Mouse (Mus musculus) kidney, postnatal 36 days (tissue): Measurements from ENCODE around the gene 4930503B20Rik.

Experiments used
- DNase-seq, 2 experiments: peaks; one replicate each; pipeline ENCODE4 v3.0.0; 2021 to 2022; ENCODE audit warnings: mixed read lengths in 2 of 2

Gene 4930503B20Rik

GRCm38 (mm10) chr3:146650716-146651115 is 401 bp downstream of the 4930503B20Rik start:
- DNase-seq = no peak

GRCm38 (mm10) chr3:146649311-146649894 is 1.7 kb downstream of the 4930503B20Rik start:
- no peak for DNase-seq

- DNase-seq = no peak
Observed at GRCm38 (mm10) chr3:146641818-146642427, 9.2 kb downstream of the 4930503B20Rik start.

DNA sequence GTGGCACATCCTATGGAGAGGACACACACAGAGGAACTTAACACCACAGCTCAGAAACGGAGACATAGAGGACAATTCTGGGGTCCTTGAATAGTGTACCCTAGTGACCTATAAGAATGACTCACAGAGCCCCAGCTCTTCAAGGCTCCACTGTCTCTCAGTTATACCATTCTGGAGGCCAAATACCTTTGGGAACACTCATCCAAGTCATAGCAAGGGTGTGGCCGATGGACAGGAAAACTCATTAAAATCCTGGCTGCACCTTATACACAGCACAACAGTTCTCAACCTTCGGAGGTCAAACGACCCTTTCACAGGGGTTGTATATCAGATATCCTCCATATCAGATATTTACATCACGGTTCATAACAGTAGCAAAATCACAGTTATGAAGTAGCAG is 18.6 kb downstream of the 4930503B20Rik start:
- DNase-seq = no peak

DNA sequence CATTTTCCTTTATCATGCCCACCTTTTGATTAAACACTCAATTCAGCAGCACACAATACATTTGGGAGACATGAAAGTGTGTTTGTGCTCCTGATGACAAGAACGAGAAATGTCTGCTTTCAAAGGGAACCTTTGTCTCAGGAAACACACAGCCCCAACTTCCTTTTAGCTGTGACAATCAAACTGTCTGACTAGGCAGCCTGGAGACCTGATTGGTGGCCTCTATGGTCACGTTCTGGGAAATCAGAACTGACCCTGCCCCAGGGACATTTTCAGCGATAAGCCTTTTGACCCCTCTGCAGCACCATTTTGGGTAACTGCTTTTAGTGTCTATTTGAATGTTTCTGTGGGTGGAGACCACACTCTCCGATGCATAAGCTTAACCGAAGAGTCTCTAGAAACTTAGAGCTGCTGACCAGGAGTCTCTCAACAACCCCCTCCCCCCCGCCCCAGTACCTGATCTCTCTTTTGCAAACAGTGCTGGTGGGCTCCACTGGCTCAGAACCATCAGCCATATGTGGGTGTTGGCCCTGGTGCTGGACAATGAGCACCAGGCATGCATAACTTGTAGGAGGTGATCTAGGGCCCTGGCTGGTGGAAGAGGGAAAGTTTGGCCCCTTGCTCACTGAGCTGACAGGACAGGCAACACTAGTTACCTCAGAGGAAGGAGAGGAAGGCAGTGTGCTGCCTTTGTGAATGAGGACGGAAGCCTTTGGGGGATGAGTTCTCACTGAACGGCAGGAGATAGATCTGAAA is 22.7 kb downstream of the 4930503B20Rik start:
- DNase-seq = no peak

- no peak for DNase-seq
Observed at GRCm38 (mm10) chr3:146625766-146626165, 25.4 kb downstream of the 4930503B20Rik start.

- no peak for DNase-seq
Observed at GRCm38 (mm10) chr3:146621966-146622365, 29.2 kb downstream of the 4930503B20Rik start.

DNA sequence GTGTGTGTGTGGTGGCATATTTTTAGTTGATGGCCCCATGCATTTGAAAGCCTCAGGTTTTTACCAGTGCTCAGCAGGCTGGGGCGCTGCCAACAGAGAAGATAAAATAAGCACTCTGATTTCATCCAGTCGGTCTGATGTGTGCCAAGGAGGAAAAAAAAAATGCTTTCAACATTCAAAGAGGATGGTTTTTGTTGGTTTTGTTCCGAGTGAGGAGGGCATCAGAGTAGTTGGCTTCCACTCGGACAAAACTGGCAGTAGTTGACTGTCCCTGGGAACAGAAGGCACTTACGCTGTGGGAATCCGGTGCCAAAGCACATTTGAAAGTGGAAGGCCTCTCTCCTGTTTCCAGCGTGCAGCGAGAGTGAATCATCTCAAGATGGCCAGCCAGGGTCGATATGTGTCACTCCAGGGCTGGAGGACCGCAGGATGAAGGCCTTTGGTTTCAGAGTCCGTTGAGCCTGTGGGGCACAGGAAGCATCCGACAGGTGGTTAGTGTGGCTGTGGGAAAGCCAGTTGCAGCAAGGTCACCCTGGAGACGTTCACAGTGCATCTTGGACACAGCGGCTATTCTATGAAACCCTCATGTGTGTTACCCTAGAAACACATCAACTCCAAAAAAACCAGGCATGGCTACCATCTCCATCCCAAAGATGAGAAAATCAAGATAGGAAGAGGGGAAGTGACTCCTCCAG is 30.4 kb downstream of the 4930503B20Rik start:
- DNase-seq = no peak

DNA sequence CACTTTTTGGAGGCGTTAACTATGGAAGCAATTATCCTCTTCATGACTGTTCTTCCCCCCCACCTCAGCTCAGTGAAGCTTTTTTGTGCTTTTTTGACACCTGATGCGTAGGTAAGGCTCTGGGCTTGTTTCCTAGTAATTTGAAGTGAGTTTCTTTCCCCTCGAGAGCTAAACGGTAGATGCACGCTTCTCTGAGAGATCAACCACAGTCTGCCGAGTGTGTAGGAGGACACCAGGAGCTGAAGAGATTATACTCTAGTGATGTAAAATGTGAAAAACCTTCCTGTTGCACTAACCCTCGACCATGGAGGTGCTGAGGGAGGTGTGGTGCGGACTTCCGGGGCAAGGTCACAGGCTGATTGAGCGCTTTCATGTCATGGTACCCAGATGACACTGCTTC is 31.0 kb downstream of the 4930503B20Rik start:
- no peak for DNase-seq

DNA sequence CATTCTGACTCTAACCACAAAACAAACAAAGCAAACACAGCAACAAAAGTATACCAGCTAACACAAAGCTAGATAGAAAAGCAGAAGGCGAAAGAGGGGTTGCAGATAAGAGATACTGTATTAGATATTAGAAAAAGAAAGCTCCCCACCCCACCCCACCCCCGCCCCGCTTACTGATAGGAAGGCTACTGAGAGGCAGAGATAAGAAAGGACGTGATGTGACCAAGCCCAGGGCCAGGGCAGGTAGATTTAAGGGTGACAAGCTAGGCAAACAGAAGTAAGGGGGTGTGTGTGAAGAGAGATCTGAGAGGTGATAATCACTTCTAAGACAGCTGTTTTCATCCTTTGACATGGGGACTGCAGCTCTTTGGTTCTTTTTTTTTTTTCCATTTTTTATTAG is 32.8 kb downstream of the 4930503B20Rik start:
- DNase-seq = no peak

DNA sequence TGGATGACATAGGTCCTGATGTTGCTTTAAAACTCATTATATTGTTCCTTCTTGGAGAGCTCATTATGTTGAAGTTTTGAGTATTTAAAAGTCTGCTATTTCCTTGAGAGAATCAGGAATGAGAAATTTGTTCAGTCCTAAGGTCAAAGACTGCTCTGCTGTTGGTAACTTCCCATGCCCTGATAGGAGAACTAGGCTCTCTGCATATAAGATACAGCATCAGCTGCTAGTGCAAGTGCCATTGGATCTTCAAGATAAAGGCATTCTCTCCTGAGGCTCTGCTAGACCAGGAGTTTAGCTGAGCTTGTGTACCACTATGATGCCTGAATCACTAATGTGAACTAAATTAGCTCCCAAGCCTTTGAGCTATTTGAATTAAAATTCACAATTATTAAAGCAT is 33.2 kb downstream of the 4930503B20Rik start:
- DNase-seq = no peak

- no peak for DNase-seq
Observed at GRCm38 (mm10) chr3:146616533-146617283, 34.4 kb downstream of the 4930503B20Rik start.

- DNase-seq = no peak
Observed at GRCm38 (mm10) chr3:146615496-146615895, 35.6 kb downstream of the 4930503B20Rik start, which contains the start of gene Dnase2b. Gene Dnase2b (minus strand): TSS chr3:146615596.

GRCm38 (mm10) chr3:146611821-146612220 is 39.3 kb downstream of the 4930503B20Rik start:
- no peak for DNase-seq

DNA sequence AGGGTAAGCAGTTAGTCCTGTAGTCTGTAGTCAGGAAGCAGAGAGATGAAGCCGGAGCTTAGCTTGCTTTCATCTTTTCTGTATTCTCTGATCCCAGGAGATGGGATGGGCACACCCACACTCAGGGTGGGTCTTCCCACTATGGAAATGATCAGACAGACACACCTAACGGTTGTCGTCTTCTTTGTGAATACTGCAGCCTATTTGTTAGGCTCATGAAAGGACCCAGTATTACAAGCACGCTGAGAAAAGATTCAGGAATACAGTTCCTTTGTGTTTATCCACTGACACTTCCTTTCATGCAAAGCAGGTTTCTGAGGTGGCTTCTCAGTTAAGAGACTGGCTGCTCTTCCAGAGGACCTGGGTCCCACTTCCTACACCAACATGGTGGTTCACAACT is 39.9 kb downstream of the 4930503B20Rik start:
- DNase-seq = no peak

DNA sequence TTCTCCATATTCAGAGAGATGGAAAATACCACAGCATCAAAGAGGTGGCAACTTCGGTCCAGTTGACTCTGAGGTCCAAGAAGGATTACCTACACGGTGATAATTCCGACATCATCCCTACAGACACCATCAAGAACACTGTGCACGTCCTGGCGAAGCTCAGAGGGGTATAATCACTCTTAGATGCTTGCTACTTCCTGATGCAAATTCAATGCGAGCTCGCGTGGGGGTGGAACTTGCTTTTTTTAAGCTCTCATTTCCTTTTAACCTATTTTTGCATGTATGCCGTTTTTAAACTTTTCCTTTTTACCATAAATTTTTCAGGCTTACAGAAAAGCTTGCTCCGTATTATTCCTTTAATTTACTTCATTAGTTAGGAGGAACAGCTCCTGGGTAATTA is 40.8 kb downstream of the 4930503B20Rik start:
- DNase-seq = no peak

DNA sequence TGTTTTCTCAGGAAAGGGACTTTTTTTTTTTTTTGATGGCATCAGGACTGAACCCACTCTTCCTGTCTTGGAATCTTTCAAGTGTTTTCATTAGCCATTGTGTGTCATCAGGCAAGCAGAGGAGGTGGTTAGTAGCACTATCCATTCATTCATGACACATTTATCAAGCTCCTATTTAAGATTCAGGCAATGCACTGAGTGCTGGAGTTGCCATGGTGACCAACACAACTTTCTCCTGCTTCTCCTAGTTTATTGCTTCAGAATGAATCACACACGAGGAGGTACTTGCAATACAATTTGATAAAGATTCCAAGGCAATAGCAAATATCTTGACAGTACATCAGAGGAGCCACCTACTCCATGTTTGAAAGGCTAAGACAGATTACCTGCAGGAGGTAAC is 43.7 kb downstream of the 4930503B20Rik start:
- no peak for DNase-seq

GRCm38 (mm10) chr3:146604647-146605046 is 46.5 kb downstream of the 4930503B20Rik start:
- DNase-seq = no peak

GRCm38 (mm10) chr3:146602531-146602930 is 48.6 kb downstream of the 4930503B20Rik start:
- DNase-seq = no peak

DNA sequence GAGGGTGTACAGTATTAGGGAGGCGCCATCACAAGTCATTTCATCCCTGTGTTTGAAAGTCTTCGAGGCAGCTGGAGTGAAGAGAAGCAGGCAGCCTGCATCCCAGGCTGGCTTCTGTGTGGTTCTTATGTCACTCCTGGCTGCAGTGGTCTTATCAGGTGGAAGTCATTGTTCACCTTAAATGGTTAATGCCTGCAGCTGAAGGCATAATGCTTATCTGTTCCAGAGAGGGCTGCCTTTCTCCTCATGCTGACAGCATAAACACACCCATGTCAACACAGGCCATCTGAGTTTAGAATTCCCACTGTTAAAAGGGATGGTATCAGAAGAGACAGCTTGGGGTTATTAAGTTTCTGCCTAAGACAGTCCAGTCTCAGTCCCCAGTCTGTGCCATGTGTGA is 49.9 kb downstream of the 4930503B20Rik start:
- DNase-seq = no peak

DNA sequence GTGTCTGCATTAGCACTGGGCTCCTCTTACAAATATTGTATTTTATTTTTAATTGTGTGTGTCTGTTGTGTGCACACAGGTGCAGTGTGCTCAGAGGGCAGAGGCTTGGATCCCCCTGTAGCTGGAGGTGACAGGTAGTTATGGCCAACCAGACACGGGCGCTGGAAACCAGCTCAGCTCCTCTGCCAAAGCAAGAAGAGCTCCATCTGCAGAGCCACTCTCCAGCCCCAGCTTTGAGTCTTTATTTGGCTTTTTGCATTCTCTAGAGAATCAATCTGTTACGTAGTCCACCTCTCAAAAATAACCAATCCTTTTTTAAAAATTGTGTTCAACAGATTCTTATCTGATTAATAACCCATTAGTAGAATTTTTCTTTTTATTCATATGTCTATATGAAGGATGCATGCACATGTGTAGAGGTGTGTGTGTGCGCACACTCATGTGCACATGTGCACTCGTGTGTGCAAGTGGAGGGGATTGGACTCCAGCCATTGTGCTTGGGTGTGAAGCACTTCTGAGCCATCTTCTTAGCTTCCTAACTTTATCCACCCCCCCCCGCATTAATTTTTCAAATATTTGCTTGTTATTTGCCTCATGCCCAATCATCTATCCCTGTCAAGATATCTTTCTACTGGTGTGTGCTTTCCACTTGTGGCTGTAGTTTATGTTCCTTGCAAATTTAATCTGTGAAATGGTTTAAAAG is 51.8 kb downstream of the 4930503B20Rik start:
- DNase-seq = no peak

GRCm38 (mm10) chr3:146598411-146598810 is 52.7 kb downstream of the 4930503B20Rik start:
- no peak for DNase-seq
